Mouse (Mus musculus): ENCODE measurements around the gene Lsamp.

- no peak for TF ChIP-seq POLR2A (IDR thresholded peaks at IDR 0.05; ENCODE audit: extremely low read depth, insufficient read depth, low read length)
- no peak for TF ChIP-seq CTCF (IDR thresholded peaks at IDR 0.05; ENCODE audit: low read depth, low read length)
These were observed 306.0 kb downstream of the Lsamp start for GRCm38 (mm10) chr16:40290132-40290531.
